Mouse (Mus musculus): ENCODE measurements around the gene Plekhg1.

Plekhg1 gene

DNA sequence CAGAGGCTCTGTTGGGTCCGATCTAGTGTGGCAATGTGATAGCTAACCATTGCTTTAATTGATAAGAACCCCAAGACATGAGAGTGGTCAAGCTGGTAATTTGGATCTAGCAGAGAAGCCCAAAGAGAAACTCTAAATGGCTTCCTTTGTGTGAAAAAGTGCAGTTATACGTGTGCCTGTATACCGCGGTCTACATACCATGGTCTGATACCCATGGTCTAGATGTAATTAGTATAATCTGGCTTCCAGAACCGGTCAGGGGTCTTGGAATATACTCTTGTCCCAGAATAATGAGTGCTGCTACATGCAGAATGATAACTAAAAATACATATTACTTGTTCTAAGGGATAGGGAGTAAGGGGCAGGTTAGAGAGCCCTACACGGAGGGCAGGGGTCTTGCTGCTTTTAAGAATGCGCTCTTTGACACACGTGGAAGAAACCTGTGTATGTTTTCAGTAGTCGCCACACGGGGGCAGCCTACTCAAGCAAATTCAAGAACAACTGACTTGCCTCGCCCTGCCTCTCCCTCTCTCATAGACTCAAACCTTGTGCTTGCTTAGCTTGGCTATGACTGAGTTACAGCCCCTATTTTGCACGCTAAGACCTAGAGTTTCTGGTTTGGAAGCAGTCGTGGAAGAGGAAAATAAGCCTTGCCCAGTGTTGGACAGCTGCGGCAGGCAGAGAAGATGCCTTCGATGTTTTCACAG, 256.2 kb downstream of the Plekhg1 start:
- DNase-seq (ENCODE audit: inconsistent age in 2 of 2, low spot score in 1 of 2), result peak; percentile 41 to 83

DNA sequence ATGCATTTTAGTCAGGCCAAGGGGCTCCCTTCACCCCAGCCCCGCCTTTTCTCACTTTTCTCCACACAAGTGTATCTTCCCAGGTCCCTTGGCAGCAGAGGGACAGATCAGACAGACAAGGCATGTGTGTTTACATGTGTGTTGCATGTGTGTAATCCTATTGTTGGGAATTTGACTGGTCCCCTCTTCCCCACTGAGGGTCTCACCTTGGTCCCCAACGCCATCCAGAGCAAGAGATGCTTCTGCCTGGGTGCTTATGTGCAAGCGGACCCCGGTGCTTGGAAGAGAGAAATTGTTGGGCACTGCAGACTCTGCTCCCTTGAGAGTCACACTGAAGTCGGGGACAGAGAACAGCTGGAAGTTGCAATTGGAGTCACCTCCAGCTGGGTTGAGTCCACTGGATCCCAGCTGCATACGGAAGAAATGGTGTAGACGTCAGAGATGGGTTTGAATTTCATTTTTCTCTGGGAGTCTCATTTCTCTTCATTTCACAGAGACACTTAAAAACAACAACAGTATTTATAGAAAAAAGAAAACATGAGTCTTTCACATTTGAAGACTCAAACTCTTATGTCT, 257.8 kb downstream of the Plekhg1 start:
- DNase-seq (ENCODE audit: inconsistent age in 2 of 2, low spot score in 1 of 2), result no peak

DNA sequence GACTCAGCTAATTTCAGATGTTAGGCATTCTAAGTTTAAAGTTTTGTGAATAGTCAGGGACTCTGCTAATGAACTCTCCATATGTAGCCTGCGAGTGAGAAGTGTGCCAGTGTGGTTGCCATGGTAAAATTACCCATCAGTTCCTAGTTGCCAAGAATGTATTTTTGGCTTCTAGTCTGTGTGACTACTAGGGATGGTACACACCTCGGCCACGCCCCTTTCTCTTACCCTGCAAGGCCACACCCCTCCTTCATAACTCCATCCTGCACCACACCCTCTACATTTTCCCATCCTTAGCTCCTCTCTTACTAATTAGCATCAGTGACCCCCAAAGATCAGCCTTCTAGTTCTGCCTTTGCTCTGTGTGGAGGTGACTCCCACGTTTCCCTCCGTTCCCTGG, 262.5 kb downstream of the Plekhg1 start:
- DNase-seq (ENCODE audit: inconsistent age in 2 of 2, low spot score in 1 of 2), result no peak

DNA sequence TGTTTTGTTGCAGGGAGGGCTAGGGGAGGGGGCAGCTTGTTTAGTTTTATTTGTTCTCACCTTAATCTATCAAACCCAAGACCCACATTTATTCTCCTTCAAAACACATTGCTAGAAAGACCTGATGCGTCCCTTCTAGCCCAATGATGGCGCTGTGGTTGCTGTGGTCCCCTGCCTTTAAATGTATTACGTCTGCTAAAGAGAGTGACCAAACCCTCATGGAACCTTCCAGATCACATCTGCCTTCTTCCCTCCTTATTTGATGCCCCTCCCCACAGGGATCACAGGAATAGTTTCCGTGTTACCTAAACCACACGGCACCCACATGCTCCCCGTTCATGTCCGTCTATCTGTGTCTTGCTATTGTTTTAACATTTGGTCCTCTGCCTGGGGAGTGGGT, 265.0 kb downstream of the Plekhg1 start:
- DNase-seq (ENCODE audit: inconsistent age in 2 of 2, low spot score in 1 of 2), result no peak

DNA sequence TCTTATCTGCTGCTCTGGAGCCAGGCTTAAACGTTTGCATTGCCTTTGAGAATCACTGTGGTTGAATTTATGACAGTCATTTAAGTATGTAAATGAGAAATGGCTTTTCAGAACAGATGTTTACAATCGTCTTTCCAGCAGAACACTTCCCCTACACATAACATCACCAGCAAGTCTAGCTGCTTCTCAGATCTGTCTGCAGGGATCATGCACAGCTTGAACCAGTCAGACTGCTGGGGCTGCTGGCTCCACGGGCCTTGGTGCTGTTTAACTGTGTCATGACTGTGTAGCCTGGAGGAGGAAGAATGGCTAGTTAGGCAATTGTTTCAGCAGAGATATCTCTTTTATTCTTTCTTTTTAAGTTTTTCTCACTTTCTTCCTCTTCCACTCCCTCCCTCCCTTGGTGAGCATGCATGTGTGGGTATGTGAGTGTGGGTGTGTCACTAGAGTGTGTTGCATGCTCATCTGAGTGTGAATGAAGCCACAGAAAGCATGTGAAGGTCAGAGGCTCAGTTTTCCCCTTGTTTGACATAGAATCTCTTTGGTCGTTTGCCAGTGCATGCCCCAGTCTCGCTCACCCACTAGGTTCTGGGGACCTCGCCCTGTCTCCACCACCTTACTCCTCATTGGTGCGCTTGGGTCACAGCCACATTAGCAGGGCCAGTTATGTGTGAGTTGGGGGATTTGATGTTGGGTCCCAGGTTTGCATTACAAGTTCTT, 266.3 kb downstream of the Plekhg1 start:
- no peak for DNase-seq (ENCODE audit: inconsistent age in 2 of 2, low spot score in 1 of 2)

Data from adrenal gland, adult (tissue).